Mouse (Mus musculus) kidney, adult 2 months (tissue): ENCODE results near the gene Rassf6. TPM values are rescaled to one million over a fixed set of nuclear protein-coding genes. Genes with fewer than 3 reads are reported as not detected.
A peak's percentile ranks its signal among the peaks of the same experiment; 100 is the strongest.

Experiments used
- DNase-seq: peaks from one replicate; pipeline ENCODE4 v3.0.0; 2021
- H3K27ac ChIP-seq: fragments of 200-500 bp; 2 replicates; pipeline ENCODE4 v1.5.1; 2012; ENCODE audit warnings: low read depth, low read length, control low read depth, inconsistent platforms; ENCODE audit not compliant: insufficient read depth
- H3K27me3 ChIP-seq: fragments of 200-500 bp; replicated peaks from 2 replicates; pipeline ENCODE4 v1.6.1; 2012; ENCODE audit warnings: mild to moderate bottlenecking, moderate library complexity, low read length, inconsistent platforms; ENCODE audit not compliant: control insufficient read depth, insufficient read depth
- H3K36me3 ChIP-seq: fragments of 200-500 bp; 2 replicates; pipeline ENCODE4 v1.6.1; 2012; ENCODE audit warnings: mild to moderate bottlenecking, moderate library complexity, low read length, inconsistent platforms; ENCODE audit not compliant: control insufficient read depth, insufficient read depth
- H3K4me1 ChIP-seq: fragments of 200-500 bp; 2 replicates; pipeline ENCODE4 v1.6.1; 2011; ENCODE audit warnings: low read length; ENCODE audit not compliant: control insufficient read depth, insufficient read depth
- H3K4me3 ChIP-seq: fragments of 200-500 bp; 2 replicates; pipeline ENCODE4 v1.5.1; 2011; ENCODE audit warnings: mild to moderate bottlenecking, low read depth, low read length, control low read depth; ENCODE audit not compliant: insufficient read depth
- CTCF ChIP-seq: fragments of 200-500 bp; conservative IDR thresholded peaks from 2 replicates; pipeline ENCODE4 v1.5.1; 2011; ENCODE audit warnings: low read depth, mild to moderate bottlenecking, control low read depth, low read length, moderate library complexity, mixed read lengths; ENCODE audit not compliant: insufficient read depth, insufficient read length
- POLR2A ChIP-seq: fragments of 200-500 bp; IDR thresholded peaks from one replicate; pipeline ENCODE4 v1.6.1; 2011; ENCODE audit warnings: low read depth, low read length, control low read depth
- WGBS: fragments of 180-500 bp; shearing (Covaris S2); methylation state at CpG from one replicate; pipeline ENCODE4 v1.1.7; 2018; 5-methylcytosine and 5-hydroxymethylcytosine counted together
- polyA plus RNA-seq: library from polyadenylated mRNA; depleted of rRNA; stranded (reverse); fragments of >200 nt; gene quantifications from 2 replicates; pipeline ENCODE4 v1.2.3, GENCODE M21; 2012

Rassf6 gene
- polyA plus RNA-seq, 1 experiment: 11.4 TPM

DNA sequence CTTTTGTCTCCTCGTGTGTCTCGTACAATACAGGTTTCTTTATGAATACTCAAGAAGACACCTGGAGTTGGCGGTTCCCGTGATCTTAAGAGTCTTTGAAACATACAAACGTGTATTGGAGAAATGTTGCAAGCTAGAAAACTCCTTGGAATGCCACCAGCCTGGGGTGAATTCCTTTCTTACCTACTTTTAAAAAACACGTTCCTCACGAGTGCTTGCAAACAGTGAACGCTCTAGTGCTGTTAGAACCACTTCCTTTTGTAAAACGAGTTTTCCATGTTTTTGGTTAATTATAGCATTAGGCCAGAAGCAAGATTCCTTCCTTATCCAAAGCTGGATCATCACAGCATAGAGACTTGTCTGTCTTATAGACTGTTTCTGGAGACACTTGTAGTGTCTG lies 60.9 kb downstream of the Rassf6 start:
- no peak overlapping the region for H3K27ac ChIP-seq
- TF ChIP-seq CTCF (no peak), POLR2A (no peak)
- no peaks in the 10 kb centered on the region for H3K36me3 ChIP-seq
- no peaks in the 10 kb centered on the region for H3K27me3 ChIP-seq
- peak; percentile 33 for DNase-seq
- H3K4me1 ChIP-seq: no peaks in the 10 kb centered on the region
- WGBS: 73% methylated on average over 9 of the region's 9 CpGs
- H3K4me3 ChIP-seq: no peak overlapping the region

DNA sequence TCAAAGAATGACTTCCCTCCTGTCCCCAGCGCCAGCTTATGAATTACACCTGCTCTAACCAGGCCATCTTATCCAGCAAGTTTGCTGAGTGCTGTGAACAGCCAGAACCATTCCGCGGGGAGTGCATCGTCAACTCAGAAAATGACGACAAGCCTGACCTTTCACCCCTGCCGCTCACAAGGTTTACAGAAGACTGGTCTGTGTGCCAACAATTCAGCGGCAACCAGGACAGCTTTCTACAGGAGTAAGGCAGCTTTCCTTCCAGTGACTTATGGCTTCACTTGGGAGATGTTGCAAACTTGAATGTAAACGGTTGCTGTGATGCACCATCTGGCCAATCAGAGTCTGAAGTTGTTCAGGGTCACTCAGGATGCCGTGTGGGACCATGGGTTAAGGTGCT lies 62.7 kb downstream of the Rassf6 start:
- no peaks in the 10 kb centered on the region for H3K4me1 ChIP-seq
- H3K4me3 ChIP-seq: no peak overlapping the region
- H3K27ac ChIP-seq: no peak overlapping the region
- no peaks in the 10 kb centered on the region for H3K36me3 ChIP-seq
- TF ChIP-seq POLR2A: no peak
- TF ChIP-seq CTCF: no peak
- H3K27me3 ChIP-seq: no peaks in the 10 kb centered on the region
- DNase-seq: peak; percentile 63
- WGBS: 55% methylated on average over 9 of the region's 9 CpGs

DNA sequence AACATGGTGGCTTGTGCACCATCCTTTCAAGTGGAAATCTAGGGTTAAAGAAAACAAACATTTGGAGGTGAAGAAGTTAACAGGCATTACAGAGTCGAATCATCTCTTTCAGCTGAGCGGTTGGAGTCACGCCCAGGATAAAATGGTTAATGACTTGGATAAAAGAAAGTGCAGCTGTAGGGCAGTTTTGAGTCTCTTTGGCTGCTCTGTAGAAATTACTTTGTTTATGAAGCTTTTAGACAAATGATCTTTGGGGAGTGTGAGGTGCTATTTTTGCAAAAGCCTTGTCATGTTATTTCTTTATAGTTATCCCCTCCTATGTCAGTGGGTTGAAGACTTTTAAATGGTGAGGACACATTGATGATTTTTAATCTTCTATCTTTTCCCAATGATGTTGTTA lies 69.2 kb downstream of the Rassf6 start:
- H3K27me3 ChIP-seq: no peaks in the 10 kb centered on the region
- WGBS: 39% methylated on average over 3 of the region's 3 CpGs
- H3K4me1 ChIP-seq: peaks cover 16% of the 10 kb centered on the region
- no peak overlapping the region for H3K27ac ChIP-seq
- no peak overlapping the region for H3K4me3 ChIP-seq
- TF ChIP-seq CTCF (no peak), POLR2A (no peak)
- DNase-seq: no peak
- no peaks in the 10 kb centered on the region for H3K36me3 ChIP-seq

DNA sequence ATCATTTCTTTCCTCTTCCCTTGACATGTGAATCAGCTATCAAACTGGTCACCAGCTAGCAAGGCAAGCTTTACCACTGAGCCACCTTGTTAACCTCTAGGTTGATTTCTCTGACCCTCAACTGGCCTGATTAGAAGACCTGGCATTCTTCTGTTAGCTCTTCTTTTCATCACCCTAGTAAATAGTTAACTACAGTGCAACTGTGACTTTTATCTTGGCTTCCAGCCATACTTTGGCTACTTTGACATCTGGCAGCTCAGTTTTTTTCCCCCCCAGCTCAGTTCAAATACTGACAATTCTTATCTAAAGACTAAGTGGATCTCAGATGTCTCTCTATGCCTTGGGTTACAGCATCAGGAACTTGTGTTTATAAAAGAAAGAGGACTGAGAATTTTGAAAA lies 72.1 kb downstream of the Rassf6 start:
- no peaks in the 10 kb centered on the region for H3K36me3 ChIP-seq
- peak overlapping the region; percentile 0; the same call in 1 of the 2 replicates for H3K27ac ChIP-seq
- TF ChIP-seq POLR2A: no peak
- no peak for TF ChIP-seq CTCF
- no peaks in the 10 kb centered on the region for H3K27me3 ChIP-seq
- no peak overlapping the region for H3K4me3 ChIP-seq
- DNase-seq: peak; percentile 87
- H3K4me1 ChIP-seq: peaks cover 16% of the 10 kb centered on the region

DNA sequence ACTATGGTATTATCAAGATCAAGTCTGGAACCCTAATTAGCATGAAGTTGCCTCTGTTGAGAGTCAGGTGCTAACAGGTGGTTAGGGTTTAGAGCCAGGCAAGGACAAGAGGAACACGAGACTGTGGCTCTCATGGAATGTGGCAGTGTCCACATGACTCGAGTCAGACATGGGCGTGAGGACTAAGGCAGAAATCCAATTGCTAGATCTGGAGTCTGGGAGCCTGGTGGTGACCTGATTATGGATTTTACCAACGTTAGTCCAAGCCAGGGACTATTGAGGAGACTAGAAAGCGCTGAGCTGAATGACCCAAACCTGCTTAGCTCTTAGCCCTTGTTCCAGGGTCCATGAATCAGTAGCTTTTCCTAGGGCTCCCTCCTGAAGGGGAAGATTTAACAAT lies 72.7 kb downstream of the Rassf6 start:
- TF ChIP-seq CTCF: no peak
- no peak for TF ChIP-seq POLR2A
- Histone ChIP-seq H3K27ac (peak overlapping the region; percentile 0; the same call in 1 of the 2 replicates), H3K36me3 (no peaks in the 10 kb centered on the region), H3K4me1 (peaks cover 16% of the 10 kb centered on the region), H3K27me3 (no peaks in the 10 kb centered on the region), H3K4me3 (no peak overlapping the region)
- peak; percentile 60 for DNase-seq
- 46% methylated on average over 5 of the region's 5 CpGs for WGBS

DNA sequence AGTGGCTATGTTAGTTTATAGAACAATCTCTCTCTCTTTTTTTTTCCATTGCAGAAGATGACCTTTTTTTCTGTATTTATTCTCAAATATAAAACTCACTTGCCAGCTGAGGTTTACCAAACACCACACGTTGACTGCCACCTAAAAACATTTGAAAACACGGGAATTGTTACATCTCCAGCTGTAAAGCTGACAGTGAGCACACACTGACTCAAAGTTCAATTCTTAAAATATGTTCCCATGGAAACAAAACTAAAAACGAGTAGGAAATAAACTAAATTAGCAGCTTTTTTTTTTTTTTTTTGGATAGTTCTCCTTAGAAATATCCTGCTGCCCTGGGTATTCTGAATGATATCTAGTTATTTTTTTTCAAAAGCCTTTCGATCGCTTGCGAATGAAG lies 75.3 kb downstream of the Rassf6 start:
- peaks cover 16% of the 10 kb centered on the region for H3K4me1 ChIP-seq
- H3K27ac ChIP-seq: no peak overlapping the region
- no peaks in the 10 kb centered on the region for H3K27me3 ChIP-seq
- DNase-seq: no peak
- no peak for TF ChIP-seq POLR2A
- TF ChIP-seq CTCF: no peak
- H3K4me3 ChIP-seq: no peak overlapping the region
- WGBS: 79% methylated on average over 6 of the region's 6 CpGs
- no peaks in the 10 kb centered on the region for H3K36me3 ChIP-seq

DNA sequence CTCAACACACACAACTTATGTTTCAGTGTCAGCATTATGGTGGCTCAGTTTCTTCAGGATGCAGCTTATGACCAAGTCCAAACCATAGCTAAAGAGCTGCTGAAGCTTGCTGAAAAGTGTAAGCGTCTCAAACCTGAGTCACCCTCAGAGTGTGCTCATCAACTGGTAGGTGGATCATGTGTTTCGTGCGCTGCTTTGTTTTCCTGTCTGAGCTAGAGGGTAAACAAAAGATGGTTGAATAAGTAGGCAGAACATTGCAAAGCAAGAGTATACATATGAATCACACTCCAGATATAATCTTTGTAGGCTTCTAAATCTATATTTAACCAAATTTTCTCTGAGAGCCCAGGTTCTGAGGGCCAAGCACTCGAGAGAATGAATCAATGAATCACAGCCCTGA lies 76.3 kb downstream of the Rassf6 start:
- Histone ChIP-seq H3K27ac (no peak overlapping the region), H3K36me3 (no peaks in the 10 kb centered on the region), H3K4me1 (peaks cover 14% of the 10 kb centered on the region), H3K4me3 (no peak overlapping the region), H3K27me3 (no peaks in the 10 kb centered on the region)
- no peak for DNase-seq
- 91% methylated on average over 4 of the region's 4 CpGs for WGBS
- TF ChIP-seq CTCF (no peak), POLR2A (no peak)

DNA sequence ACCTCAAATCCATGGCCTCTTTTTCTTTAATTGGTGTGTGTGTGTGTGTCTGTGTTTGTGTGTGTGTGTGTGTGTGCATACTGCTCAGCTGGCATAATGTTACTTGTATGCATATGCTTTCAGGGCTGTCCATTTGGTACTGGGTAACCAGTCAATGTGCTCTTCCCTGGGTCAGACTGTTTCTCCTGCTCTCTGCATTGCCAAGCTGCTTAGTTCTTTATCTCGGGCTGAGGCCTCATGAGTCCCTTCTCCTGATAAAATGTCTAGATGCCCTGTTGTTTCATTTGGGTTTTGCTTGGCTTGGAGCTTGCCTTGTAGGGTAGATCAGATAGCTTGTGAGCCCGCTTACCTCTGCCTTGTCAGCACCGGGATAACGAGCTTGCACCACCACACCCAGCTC lies 77.6 kb downstream of the Rassf6 start:
- H3K4me1 ChIP-seq: peaks cover 7% of the 10 kb centered on the region
- TF ChIP-seq POLR2A (no peak), CTCF (no peak)
- H3K36me3 ChIP-seq: no peaks in the 10 kb centered on the region
- DNase-seq: no peak
- no peaks in the 10 kb centered on the region for H3K27me3 ChIP-seq
- H3K27ac ChIP-seq: no peak overlapping the region
- WGBS: 83% methylated on average over 4 of the region's 4 CpGs
- no peak overlapping the region for H3K4me3 ChIP-seq
